Mouse (Mus musculus) stomach, adult 2 months (tissue): ENCODE measurements around the gene Gm20741. TPM values are rescaled to one million over a fixed set of nuclear protein-coding genes. Genes with fewer than 3 reads are reported as not detected.

Experiments
- polyA plus RNA-seq: library from polyadenylated mRNA; depleted of rRNA; stranded (reverse); fragments of >200 nt; gene quantifications from 2 replicates; pipeline ENCODE4 v1.2.3, GENCODE M21; 2012; rRNA removed

The Gm20741 gene
- polyA plus RNA-seq = not detected in 2 replicates

DNA sequence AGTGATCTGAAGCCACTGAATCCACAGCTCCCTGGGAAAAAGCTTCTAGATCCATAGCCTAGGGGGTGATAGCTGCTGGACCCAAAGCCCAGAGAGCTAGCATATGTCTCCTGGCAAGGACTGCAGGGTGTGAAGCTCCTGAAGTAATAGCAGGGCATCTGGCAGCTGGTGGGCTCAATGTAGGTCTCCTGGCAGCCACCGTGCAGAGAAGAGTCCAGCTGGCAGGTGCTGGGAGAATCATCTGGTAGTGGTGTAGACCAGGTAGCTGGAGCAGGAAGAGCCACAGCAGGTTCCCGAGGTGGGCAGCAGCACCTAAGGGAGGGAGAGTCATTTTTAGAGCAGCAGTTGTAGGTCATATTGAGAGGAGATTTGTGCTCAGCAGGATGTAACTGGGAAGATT is at the start of gene Gm20741:
TSS of gene Gm20741 (minus strand) at position 394 of the 400 bp plus-strand sequence.

GRCm38 (mm10) chr16:88826095-88826652 is 14.2 kb upstream of the Gm20741 start, which contains the start of gene Krtap14:
Gene Krtap14 (minus strand): TSS chr16:88826145.

DNA sequence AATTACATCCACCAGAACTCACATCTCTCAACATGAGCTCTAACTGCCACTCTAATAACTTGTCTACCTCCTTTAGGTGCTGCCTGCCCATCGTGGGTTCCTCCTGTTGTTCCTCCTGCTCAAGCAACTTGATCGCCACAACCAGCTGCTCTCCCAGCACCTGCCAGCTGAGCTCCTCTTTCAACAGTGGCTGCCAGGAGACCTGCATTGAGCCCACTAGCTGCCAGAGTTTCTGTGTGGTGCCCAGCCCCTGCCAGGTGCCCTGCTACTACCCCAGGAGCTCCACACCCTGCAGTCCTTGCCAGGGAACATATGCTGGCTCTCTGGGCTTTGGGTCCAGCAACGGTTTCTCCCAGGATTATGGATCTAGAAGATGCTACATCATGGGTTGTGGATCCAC is 8.0 kb upstream of the Gm20741 start, which contains the start of gene Krtap15:
TSS of gene Krtap15 (plus strand) at position 150 of the 400 bp plus-strand sequence.

DNA sequence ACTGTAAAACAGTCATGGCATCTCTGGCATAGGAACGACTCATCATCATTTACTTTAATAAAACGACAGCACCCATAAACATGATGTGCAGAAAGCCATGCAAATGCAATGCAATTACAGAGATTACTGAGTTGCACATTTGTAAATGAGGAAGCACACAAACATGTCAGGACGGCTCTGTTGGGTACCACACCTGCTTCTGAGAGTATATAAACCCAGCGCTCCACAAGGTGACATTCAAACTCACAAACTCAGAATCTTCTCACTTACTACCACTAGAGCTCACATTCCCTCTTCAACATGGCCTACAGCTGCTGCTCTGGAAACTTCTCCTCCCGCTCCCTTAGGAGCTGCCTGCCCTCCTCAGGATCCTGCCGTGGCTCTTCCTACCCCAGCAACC is 34.4 kb downstream of the Gm20741 start, which contains the start of gene Gm5965:
TSS of gene Gm5965 (plus strand) at position 301 of the 400 bp plus-strand sequence.

DNA sequence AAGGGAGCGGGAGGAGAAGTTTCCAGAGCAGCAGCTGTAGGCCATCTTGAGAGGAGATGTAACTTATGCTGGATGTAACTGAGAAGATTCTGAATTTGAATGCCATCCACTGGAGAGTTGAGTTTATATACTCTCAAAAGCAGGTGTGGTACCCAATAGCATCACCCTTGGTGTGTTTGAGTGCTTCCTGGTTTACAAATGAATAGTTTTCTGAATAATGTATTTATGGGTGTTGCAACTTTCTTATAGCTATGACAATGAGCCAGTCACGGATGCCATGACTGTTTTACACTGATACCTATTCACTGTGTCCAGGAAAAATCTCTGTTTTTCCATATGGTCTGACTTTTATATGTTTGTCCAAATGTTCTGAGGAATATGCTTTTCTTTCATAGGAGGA is 37.9 kb downstream of the Gm20741 start, which contains the start of gene 2310057N15Rik:
TSS of gene 2310057N15Rik (minus strand) at position 101 of the 400 bp plus-strand sequence.

Other genes with a start within 250 kb of the Gm20741 start
- 0.40 and 0.41 TPM in 2 replicates for gene Cldn8, start 249.0 kb downstream of the Gm20741 start, polyA plus RNA-seq
- not detected in 2 replicates for gene Krtap24-1, start 199.9 kb downstream of the Gm20741 start, polyA plus RNA-seq
- gene 2310079G19Rik, start 184.6 kb downstream of the Gm20741 start, polyA plus RNA-seq = not detected in 2 replicates
- gene Krtap26-1, start 164.4 kb downstream of the Gm20741 start, polyA plus RNA-seq = not detected in 2 replicates
- not detected in 2 replicates for gene Krtap27-1, start 140.5 kb downstream of the Gm20741 start, polyA plus RNA-seq
- not detected in 2 replicates for gene 2310061N02Rik, start 104.3 kb downstream of the Gm20741 start, polyA plus RNA-seq
- gene Krtap13-1, start 83.4 kb downstream of the Gm20741 start, polyA plus RNA-seq = not detected in 2 replicates
- gene Krtap13, start 60.6 kb downstream of the Gm20741 start, polyA plus RNA-seq = not detected in 2 replicates
- not detected in 2 replicates for gene 2310034C09Rik, start 53.4 kb downstream of the Gm20741 start, polyA plus RNA-seq
- not detected in 2 replicates for gene 2310057N15Rik, start 38.0 kb downstream of the Gm20741 start, polyA plus RNA-seq
- gene Gm5965, start 34.3 kb downstream of the Gm20741 start, polyA plus RNA-seq = not detected in 2 replicates
- not detected in 2 replicates for gene Krtap15, start 8.0 kb upstream of the Gm20741 start, polyA plus RNA-seq
- not detected in 2 replicates for gene Krtap14, start 13.9 kb upstream of the Gm20741 start, polyA plus RNA-seq
- not detected in 2 replicates for gene Krtap19-1, start 57.2 kb upstream of the Gm20741 start, polyA plus RNA-seq
- gene Krtap19-2, start 62.0 kb upstream of the Gm20741 start, polyA plus RNA-seq = not detected in 2 replicates
- gene Krtap19-3, start 65.8 kb upstream of the Gm20741 start, polyA plus RNA-seq = not detected in 2 replicates
- gene Krtap19-4, start 72.9 kb upstream of the Gm20741 start, polyA plus RNA-seq = not detected in 2 replicates
- not detected in 2 replicates for gene Krtap19-5, start 84.2 kb upstream of the Gm20741 start, polyA plus RNA-seq
- gene Krtap19-9b, start 120.0 kb upstream of the Gm20741 start, polyA plus RNA-seq = not detected in 2 replicates
- not detected in 2 replicates for gene Krtap16-3, start 150.7 kb upstream of the Gm20741 start, polyA plus RNA-seq
- gene Krtap22-2, start 198.5 kb upstream of the Gm20741 start, polyA plus RNA-seq = not detected in 2 replicates
- gene Gm10229, start 203.1 kb upstream of the Gm20741 start, polyA plus RNA-seq = not detected in 2 replicates
- not detected in 2 replicates for gene Krtap6-1, start 219.5 kb upstream of the Gm20741 start, polyA plus RNA-seq
- gene Gm10228, start 229.3 kb upstream of the Gm20741 start, polyA plus RNA-seq = not detected in 2 replicates
- not detected in 2 replicates for gene Krtap6-5, start 235.7 kb upstream of the Gm20741 start, polyA plus RNA-seq